Mouse (Mus musculus): ENCODE data around the gene Erap1.
"Not testable (repeated sequence)": the region's sequence is repeated elsewhere in the genome, so short reads cannot be mapped to it uniquely, and the experiment has no call there.

Gene Erap1

GRCm38 (mm10) chr13:74638793-74639711 lies at the start of gene Erap1:
Gene Erap1, plus strand, starts transcription at chr13:74639568.
- DNase-seq (ENCODE audit: low read depth, low spot score): peak; percentile 83

GRCm38 (mm10) chr13:74591401-74591821 lies 48.0 kb upstream of the Erap1 start:
- peak; percentile 93 for DNase-seq (ENCODE audit: low read depth, low spot score)

GRCm38 (mm10) chr13:74591828-74592227 lies 47.5 kb upstream of the Erap1 start:
- not testable (repeated sequence) for DNase-seq (ENCODE audit: low read depth, low spot score)

- not testable (repeated sequence) for DNase-seq (ENCODE audit: low read depth, low spot score)
Measured at GRCm38 (mm10) chr13:74597022-74597421, 42.3 kb upstream of the Erap1 start.

- DNase-seq (ENCODE audit: low read depth, low spot score): peak; percentile 78
Measured at GRCm38 (mm10) chr13:74601776-74602175, 37.6 kb upstream of the Erap1 start.

- DNase-seq (ENCODE audit: low read depth, low spot score): peak; percentile 96
Measured at GRCm38 (mm10) chr13:74617163-74618019, 22.0 kb upstream of the Erap1 start.

GRCm38 (mm10) chr13:74632327-74632726 lies 7.0 kb upstream of the Erap1 start:
- no peak for DNase-seq (ENCODE audit: low read depth, low spot score)

- no peak for DNase-seq (ENCODE audit: low read depth, low spot score)
Measured at GRCm38 (mm10) chr13:74632857-74633256, 6.5 kb upstream of the Erap1 start.

GRCm38 (mm10) chr13:74639712-74640522 lies 549 bp downstream of the Erap1 start:
- peak; percentile 67 for DNase-seq (ENCODE audit: low read depth, low spot score)

GRCm38 (mm10) chr13:74640523-74640920 lies 1.2 kb downstream of the Erap1 start:
- not testable (repeated sequence) for DNase-seq (ENCODE audit: low read depth, low spot score)

- DNase-seq (ENCODE audit: low read depth, low spot score): no peak
Measured at GRCm38 (mm10) chr13:74695497-74696193, 56.3 kb downstream of the Erap1 start.

- DNase-seq (ENCODE audit: low read depth, low spot score): no peak
Measured at GRCm38 (mm10) chr13:74696225-74696624, 56.9 kb downstream of the Erap1 start.

- DNase-seq (ENCODE audit: low read depth, low spot score): no peak
Measured at GRCm38 (mm10) chr13:74719002-74719401, 79.6 kb downstream of the Erap1 start.

GRCm38 (mm10) chr13:74733726-74734125 lies 94.4 kb downstream of the Erap1 start:
- no peak for DNase-seq (ENCODE audit: low read depth, low spot score)

GRCm38 (mm10) chr13:74735834-74736233 lies 96.5 kb downstream of the Erap1 start:
- no peak for DNase-seq (ENCODE audit: low read depth, low spot score)

GRCm38 (mm10) chr13:74736396-74736795 lies 97.0 kb downstream of the Erap1 start:
- no peak for DNase-seq (ENCODE audit: low read depth, low spot score)

Data from ZHBTc4 (cell line).